Mouse (Mus musculus) brain, embryonic 18.5 days (tissue): ENCODE measurements around the gene Ube2o.
A peak's percentile ranks its signal among the peaks of the same experiment; 100 is the strongest.
"Not testable (repeated sequence)": the region's sequence is repeated elsewhere in the genome, so short reads cannot be mapped to it uniquely, and the experiment has no call there.

Source experiments
- DNase-seq: peaks from one replicate; pipeline ENCODE4 v3.0.0-alpha.2; 2012; ENCODE audit warnings: low read depth, low spot score

Gene Ube2o

DNA sequence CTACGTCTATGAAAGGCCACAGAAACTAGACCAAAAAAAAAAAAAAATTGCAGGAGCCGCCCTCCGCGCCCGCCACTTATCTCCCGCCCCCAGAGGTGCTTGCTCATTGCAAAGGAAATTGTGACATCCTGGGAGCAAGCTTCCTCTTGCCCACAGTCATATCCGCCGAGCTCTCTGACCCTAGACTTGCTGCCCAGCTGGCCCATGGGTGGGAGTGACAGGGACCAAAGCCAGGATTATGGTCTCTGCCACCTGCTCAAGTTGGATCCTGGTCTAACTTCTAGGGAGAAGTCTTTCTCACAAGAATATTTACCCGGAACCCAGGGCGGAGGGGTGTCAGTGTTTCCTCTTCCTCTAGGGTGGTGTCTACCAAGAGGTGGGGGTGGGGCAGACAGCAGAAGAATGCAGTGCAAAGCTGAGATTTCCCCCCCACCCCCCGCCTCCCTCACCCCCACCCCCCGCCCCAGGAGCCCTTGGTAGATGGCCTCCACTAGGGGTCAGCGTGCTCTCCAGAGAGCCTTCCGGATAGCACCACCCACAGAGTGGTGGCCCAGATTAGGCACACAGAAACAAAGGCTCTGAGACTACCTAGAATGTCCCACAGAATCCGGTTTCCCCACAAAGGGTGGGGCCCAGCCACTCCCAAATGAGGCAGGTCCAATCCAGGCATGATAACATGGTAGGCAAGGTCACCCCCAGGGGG, 34.6 kb upstream of the Ube2o start:
- no peak for DNase-seq

GRCm38 (mm10) chr11:116613234-116613633, 32.0 kb upstream of the Ube2o start:
- no peak for DNase-seq

DNA sequence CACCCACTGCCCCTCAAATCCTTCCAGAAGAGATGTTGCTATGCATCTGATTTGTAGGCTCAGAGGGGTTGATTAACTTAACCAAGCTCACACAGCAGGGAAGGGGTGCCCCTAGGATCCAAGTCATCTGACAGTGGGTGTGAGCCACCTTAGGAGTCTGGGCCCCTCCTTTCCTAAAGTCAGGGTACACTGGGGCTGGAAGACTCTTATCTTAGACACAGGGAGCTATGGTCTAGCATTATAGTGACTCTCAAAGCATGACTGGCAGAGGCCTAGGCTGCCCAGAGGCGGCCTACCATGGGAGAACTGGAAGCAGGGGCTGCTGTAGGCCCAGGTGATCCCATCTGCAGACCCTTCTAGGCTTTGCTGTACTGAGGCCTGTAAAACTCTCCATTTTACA, 31.3 kb upstream of the Ube2o start:
- no peak for DNase-seq

DNA sequence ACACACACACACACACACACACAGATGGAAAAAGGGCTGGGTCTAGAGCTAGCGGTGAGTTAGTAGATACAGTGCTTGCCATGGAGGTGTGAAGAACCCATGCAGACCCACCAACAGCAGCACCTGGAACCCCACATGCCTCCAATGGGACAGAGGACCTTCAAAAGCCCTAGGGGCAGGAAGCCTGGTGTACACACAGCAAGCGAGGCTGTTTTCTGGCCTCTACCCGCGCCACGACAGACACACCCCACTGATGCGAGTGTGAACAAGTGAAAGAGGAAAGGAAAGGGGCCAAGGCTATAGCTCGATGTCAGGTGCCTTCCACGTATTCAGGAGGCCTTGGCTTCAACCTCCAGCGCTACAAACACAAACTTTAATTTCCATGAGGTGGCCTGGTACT, 30.6 kb upstream of the Ube2o start:
- DNase-seq, result no peak

DNA sequence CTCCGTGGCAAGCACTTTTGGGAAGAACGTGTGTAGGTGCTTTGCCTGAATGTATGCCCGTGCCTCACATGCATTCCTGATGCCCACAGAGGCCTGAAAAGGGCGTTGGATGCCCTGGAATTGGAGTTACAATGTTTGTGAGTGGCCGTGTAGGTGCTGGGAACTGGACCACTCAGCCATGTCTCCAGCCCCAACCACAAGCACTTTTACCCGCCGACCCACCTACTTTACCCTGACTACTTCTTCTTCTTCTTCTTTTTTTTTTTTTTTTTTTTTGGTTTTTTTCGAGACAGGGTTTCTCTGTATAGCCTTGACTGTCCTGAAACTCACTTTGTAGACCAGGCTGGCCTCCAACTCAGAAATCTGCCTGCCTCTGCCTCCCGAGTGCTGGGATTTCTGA, 29.9 kb upstream of the Ube2o start:
- not testable (repeated sequence) for DNase-seq

DNA sequence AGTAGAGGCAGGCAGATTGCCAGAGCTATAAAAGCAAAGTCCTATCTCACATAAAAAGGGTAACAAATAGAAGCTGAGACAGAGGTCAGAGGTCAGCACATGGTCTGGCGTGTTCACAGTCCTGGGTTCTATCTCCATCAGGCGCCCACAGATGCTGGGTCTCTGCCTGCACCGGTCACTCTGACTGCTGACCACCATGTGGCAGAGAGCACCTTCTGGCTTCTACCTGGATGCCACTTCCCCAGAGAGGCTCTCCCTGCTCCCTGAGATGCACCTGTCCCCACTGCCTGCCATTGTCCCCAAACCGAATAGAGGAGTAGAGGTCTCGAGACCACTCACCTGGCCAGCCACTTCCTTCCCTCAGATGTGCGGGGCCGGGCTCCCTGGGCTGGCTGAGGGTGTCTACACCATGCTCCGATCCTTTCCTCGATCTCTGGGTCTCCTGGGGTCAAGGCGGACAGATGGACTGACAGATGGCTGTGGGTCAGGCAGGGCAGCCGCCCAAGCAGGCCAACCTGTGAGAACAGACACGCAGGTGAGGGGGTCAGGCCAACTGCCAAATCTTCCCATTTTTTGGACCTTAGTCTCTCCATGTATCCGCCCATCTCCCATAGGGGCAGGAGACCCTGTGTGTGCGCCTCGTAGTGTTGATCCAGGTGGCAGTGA, 28.9 kb upstream of the Ube2o start:
- DNase-seq, result no peak

DNA sequence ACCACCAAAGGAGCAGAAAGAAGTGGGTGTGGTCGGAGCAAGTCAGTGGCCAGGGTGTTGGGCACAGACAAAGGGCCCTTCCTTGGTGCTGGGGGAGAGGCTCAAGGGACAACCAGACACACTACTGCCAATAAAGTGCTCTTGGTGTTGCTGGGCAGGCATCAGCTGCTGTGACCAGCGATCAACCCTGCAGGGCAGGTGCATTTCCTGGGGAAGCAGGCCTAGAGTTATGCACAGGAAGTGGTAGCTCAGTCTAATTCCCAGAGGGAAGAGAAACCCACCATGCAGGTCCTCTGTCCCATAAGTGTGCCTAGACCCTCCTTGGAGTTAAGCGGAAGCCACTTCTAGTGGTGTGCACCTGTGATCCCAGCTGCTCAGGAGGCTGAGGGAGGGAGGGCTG, 26.5 kb upstream of the Ube2o start:
- DNase-seq, result no peak

DNA sequence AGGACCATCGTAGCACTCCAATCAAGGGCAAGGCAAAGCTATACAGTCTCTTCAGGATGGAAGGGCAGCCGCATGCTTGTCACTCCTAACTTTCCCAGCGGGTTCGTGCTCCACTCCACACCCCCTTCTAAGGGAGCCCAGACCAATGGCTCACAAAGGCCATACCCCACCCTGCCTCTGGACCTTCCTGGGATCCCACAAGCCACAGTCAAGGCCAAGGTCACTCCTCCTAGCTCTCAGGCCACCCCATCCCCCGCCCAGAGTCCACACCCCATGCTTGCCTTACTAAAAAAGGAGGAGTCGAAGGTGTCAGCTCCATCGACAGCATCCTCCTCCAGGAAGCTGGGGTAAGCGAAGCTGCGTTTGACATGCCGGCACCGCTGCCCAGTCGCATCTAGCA, 22.9 kb upstream of the Ube2o start:
- no peak for DNase-seq

GRCm38 (mm10) chr11:116603339-116603738, 22.1 kb upstream of the Ube2o start:
- DNase-seq, result no peak

GRCm38 (mm10) chr11:116602043-116602442, 20.8 kb upstream of the Ube2o start:
- no peak for DNase-seq

- no peak for DNase-seq
Observed at GRCm38 (mm10) chr11:116601166-116601565, 19.9 kb upstream of the Ube2o start.

- DNase-seq, result no peak
Observed at GRCm38 (mm10) chr11:116599230-116599629, 18.0 kb upstream of the Ube2o start.

- DNase-seq, result no peak
Observed at GRCm38 (mm10) chr11:116598193-116598592, 16.9 kb upstream of the Ube2o start.

DNA sequence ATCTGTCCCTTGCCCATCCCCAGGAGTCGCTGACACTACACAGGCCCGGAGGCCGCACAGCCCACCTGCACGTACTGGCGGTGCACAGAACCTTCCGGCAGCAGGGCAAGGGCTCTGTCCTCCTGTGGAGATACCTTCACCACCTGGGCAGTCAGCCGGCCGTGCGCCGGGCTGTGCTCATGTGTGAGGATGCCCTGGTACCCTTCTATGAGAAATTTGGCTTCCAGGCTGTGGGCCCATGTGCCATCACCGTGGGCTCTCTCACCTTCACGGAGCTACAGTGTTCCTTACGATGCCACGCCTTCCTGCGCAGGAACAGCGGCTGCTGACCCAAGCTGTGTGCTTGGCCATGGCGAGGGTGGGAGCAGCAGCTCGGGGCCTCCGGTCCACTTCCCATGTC, 15.5 kb upstream of the Ube2o start:
- DNase-seq, result no peak

DNA sequence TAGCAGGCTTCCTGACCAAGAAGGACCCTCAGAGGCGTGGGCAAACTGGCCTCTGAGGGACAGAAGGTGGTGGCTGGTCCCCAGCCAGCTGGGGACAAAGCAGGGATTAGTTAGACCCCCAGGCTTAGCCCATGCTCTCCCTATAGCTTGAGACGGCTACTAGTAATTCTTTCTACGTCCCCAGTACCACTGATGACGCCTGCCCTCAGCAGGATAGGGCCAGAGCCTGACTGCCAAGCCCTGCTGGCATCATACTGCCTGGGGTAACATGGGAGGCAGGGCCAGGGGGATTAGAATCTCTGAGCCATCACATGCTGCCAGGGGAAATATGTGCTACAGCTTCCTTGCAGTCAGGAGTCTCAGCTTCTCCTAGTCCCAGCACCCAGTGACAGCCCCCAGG, 12.1 kb upstream of the Ube2o start:
- DNase-seq, result no peak

GRCm38 (mm10) chr11:116592428-116592827, 11.2 kb upstream of the Ube2o start:
- peak; percentile 62 for DNase-seq

DNA sequence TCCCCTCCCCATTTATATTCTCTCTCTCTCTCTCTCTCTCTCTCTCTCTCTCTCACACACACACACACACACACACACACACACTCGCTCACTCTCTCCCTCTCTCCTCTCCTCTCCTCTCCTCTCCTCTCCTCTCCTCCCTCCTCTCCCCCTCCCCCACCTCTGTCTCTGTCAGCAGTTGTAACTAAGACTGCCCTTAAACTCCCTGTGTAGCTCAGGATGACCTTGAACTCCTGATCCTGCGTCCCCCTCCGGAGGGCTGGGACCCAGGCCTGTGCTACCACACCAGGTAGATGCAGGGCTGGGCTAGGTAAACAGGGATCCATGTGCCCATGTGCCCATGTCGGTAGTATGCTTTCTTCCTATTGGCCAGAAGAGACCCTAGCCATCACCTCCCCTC, 10.4 kb upstream of the Ube2o start:
- no peak for DNase-seq

GRCm38 (mm10) chr11:116589574-116589973, 8.3 kb upstream of the Ube2o start:
- no peak for DNase-seq

- DNase-seq, result no peak
Observed at GRCm38 (mm10) chr11:116589020-116589531, 7.8 kb upstream of the Ube2o start.

GRCm38 (mm10) chr11:116586801-116587631, 5.8 kb upstream of the Ube2o start:
- DNase-seq, result no peak

DNA sequence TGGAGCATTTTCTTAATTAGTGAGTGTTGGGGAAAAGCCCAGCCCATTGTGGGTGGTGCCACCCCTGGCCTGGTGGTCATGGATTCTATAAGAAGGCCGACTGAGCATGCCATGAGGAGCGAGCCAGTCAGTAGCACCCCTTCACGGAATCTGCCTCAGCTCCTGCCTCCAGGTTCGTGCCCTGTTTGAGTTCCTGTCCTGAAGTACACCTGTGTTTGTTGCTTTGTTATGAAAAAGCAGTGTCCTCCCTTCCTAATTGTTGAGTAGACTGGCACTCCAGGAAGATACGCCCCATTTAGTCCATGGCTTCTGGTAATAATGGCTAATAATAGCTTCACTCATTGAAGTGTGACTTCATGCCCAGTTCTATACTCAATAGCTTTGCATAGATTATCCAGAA, 5.1 kb upstream of the Ube2o start, which contains the start of gene Aanat:
Gene Aanat, plus strand, starts transcription at position 123 of the 400 bp plus-strand sequence.
- no peak for DNase-seq

GRCm38 (mm10) chr11:116585682-116586081, 4.4 kb upstream of the Ube2o start:
- no peak for DNase-seq
